Mouse (Mus musculus): ENCODE measurements around the gene Hip1r. TPM values are rescaled to one million over a fixed set of nuclear protein-coding genes. Genes with fewer than 3 reads are reported as not detected.

Gene Hip1r
- total and polyA plus RNA-seq, 3 experiments = 16.6 to 31.6 TPM; not detected in 1

DNA sequence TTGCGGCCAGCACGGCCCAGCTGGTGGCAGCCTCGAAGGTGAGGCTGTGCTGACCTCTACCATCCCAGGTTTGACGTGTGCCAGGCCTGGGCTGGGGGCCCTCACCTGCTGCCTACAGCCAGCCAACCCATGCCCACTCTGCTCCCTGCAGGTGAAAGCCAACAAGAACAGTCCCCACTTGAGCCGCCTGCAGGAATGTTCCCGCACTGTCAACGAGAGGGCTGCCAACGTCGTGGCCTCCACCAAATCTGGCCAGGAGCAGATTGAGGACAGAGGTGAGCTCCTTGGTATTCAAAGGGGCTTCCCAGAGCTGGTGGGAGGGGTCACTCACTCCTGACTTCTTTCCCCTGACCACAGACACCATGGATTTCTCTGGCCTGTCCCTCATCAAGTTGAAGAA lies 27.8 kb downstream of the Hip1r start:
- Histone ChIP-seq H3K36me3 (ENCODE audit: control insufficient read depth in 1 of 2, insufficient read depth in 2 of 2, low read length in 2 of 2) (no peaks in the 10 kb centered on the region; a peak in 1 of 4 replicates), H3K27me3 (ENCODE audit: control insufficient read depth in 1 of 2, insufficient read depth in 2 of 2, low read length in 2 of 2) (no peaks in the 10 kb centered on the region), H3K9ac (ENCODE audit: control insufficient read depth, low read depth, low read length, poor library complexity, severe bottlenecking) (no peak overlapping the region), H3K9me3 (replicated peaks; ENCODE audit: insufficient read depth, low read length) (no peaks in the 10 kb centered on the region), H3K4me3 (ENCODE audit: control insufficient read depth in 1 of 2, insufficient read depth in 1 of 2, low read depth in 2 of 2, low read length in 2 of 2) (no peak overlapping the region), H3K27ac (ENCODE audit: control insufficient read depth, low read depth, low read length) (no peak overlapping the region), H3K4me1 (ENCODE audit: control insufficient read depth in 1 of 2, insufficient read depth in 2 of 2, low read length in 2 of 2) (no peaks in the 10 kb centered on the region), H3K79me2 (ENCODE audit: control insufficient read depth, insufficient read depth, low read length, poor library complexity) (no peaks in the 10 kb centered on the region)
- no peak for DNase-seq (ENCODE audit: low read depth, low spot score)
- no peak for TF ChIP-seq NELFE (IDR thresholded peaks at IDR 0.05; ENCODE audit: low read depth, low read length)
- no peak for TF ChIP-seq USF1 (IDR thresholded peaks at IDR 0.05; ENCODE audit: low read depth, low read length)
- no peak for TF ChIP-seq JUND (IDR thresholded peaks at IDR 0.05; ENCODE audit: low read depth, low read length)
- TF ChIP-seq MEF2A (IDR thresholded peaks at IDR 0.05; ENCODE audit: extremely low read depth, insufficient replicate concordance, low read depth, low read length, poor library complexity, severe bottlenecking) = no peak
- no peak for TF ChIP-seq RAD21 (IDR thresholded peaks at IDR 0.05; ENCODE audit: low read depth, low read length)
- TF ChIP-seq RCOR1 (IDR thresholded peaks at IDR 0.05; ENCODE audit: low read depth, low read length) = no peak
- TF ChIP-seq ZKSCAN1 (IDR thresholded peaks at IDR 0.05; ENCODE audit: low read depth, low read length) = no peak
- no peak for TF ChIP-seq TAL1 (IDR thresholded peaks at IDR 0.05; ENCODE audit: low read length)
- TF ChIP-seq NRF1 (IDR thresholded peaks at IDR 0.05; ENCODE audit: insufficient read depth, low read depth, low read length, poor library complexity, severe bottlenecking) = no peak
- TF ChIP-seq MXI1 (IDR thresholded peaks at IDR 0.05; ENCODE audit: low read depth, low read length) = no peak
- no peak for TF ChIP-seq MYB (IDR thresholded peaks at IDR 0.05; ENCODE audit: low read depth, low read length)
- TF ChIP-seq CTCF (IDR thresholded peaks at IDR 0.05 in 2 of 3, conservative IDR thresholded peaks at IDR 0.05 in 1 of 3; ENCODE audit: control insufficient read depth in 1 of 3, insufficient read depth in 1 of 3, low read depth in 2 of 3, low read length in 3 of 3, poor library complexity in 1 of 3, severe bottlenecking in 1 of 3) = no peak
- no peak for TF ChIP-seq BHLHE40 (IDR thresholded peaks at IDR 0.05; ENCODE audit: borderline replicate concordance, low read depth, low read length)
- no peak for TF ChIP-seq MAX (IDR thresholded peaks at IDR 0.05; ENCODE audit: low read length)
- no peak for TF ChIP-seq SIN3A (IDR thresholded peaks at IDR 0.05; ENCODE audit: low read length)
- TF ChIP-seq POLR2AphosphoS2 (IDR thresholded peaks at IDR 0.05; ENCODE audit: low read length) = no peak
- no peak for TF ChIP-seq MAZ (IDR thresholded peaks at IDR 0.05; ENCODE audit: low read depth, low read length)

- no peaks in the 10 kb centered on the region for H3K9me3 ChIP-seq (replicated peaks; ENCODE audit: insufficient read depth, low read length)
- H3K27me3 ChIP-seq (ENCODE audit: control insufficient read depth in 1 of 2, insufficient read depth in 2 of 2, low read length in 2 of 2) = no peaks in the 10 kb centered on the region
- H3K4me1 ChIP-seq (ENCODE audit: control insufficient read depth in 1 of 2, insufficient read depth in 2 of 2, low read length in 2 of 2) = no peaks in the 10 kb centered on the region
- H3K9ac ChIP-seq (ENCODE audit: control insufficient read depth, low read depth, low read length, poor library complexity, severe bottlenecking) = no peak overlapping the region
- H3K27ac ChIP-seq (ENCODE audit: control insufficient read depth, low read depth, low read length) = no peak overlapping the region
- DNase-seq (ENCODE audit: low read depth, low spot score) = no peak
- no peaks in the 10 kb centered on the region for H3K79me2 ChIP-seq (ENCODE audit: control insufficient read depth, insufficient read depth, low read length, poor library complexity)
- no peak overlapping the region for H3K4me3 ChIP-seq (ENCODE audit: control insufficient read depth in 1 of 2, insufficient read depth in 1 of 2, low read depth in 2 of 2, low read length in 2 of 2)
- TF ChIP-seq ZKSCAN1 (IDR thresholded peaks at IDR 0.05; ENCODE audit: low read depth, low read length) (no peak), SMC3 (IDR thresholded peaks at IDR 0.05; ENCODE audit: low read depth, low read length) (no peak), TCF12 (IDR thresholded peaks at IDR 0.05; ENCODE audit: low read depth, low read length) (no peak), NELFE (IDR thresholded peaks at IDR 0.05; ENCODE audit: low read depth, low read length) (no peak), TAL1 (IDR thresholded peaks at IDR 0.05; ENCODE audit: low read length) (no peak), HCFC1 (IDR thresholded peaks at IDR 0.05; ENCODE audit: low read depth, low read length) (no peak), ZNF384 (IDR thresholded peaks at IDR 0.05; ENCODE audit: low read depth, low read length) (no peak), MAFK (IDR thresholded peaks at IDR 0.05; ENCODE audit: borderline replicate concordance, low read depth, low read length) (no peak), MXI1 (IDR thresholded peaks at IDR 0.05; ENCODE audit: low read depth, low read length) (no peak), CHD2 (IDR thresholded peaks at IDR 0.05; ENCODE audit: low read length) (no peak), POLR2AphosphoS2 (IDR thresholded peaks at IDR 0.05; ENCODE audit: low read length) (no peak), SIN3A (IDR thresholded peaks at IDR 0.05; ENCODE audit: low read length) (no peak), USF2 (IDR thresholded peaks at IDR 0.05; ENCODE audit: borderline replicate concordance in 1 of 2, insufficient read depth in 1 of 2, low read depth in 1 of 2, low read length in 2 of 2) (no peak), TBP (IDR thresholded peaks at IDR 0.05; ENCODE audit: low read depth, low read length) (no peak), MAZ (IDR thresholded peaks at IDR 0.05; ENCODE audit: low read depth, low read length) (no peak), NRF1 (IDR thresholded peaks at IDR 0.05; ENCODE audit: insufficient read depth, low read depth, low read length, poor library complexity, severe bottlenecking) (no peak), ZMIZ1 (IDR thresholded peaks at IDR 0.05; ENCODE audit: low read depth, low read length) (no peak), GATA1 (IDR thresholded peaks at IDR 0.05; ENCODE audit: low read depth, low read length) (no peak), E2F4 (IDR thresholded peaks at IDR 0.05; ENCODE audit: borderline replicate concordance, low read depth, low read length) (no peak), MAX (IDR thresholded peaks at IDR 0.05; ENCODE audit: low read length) (no peak)
- H3K36me3 ChIP-seq (ENCODE audit: control insufficient read depth in 1 of 2, insufficient read depth in 2 of 2, low read length in 2 of 2) = no peaks in the 10 kb centered on the region; a peak in 1 of 4 replicates
Observed at GRCm38 (mm10) chr5:124002876-124003275, 29.4 kb downstream of the Hip1r start.

Data from MEL (cell line).